Mouse (Mus musculus): ENCODE data around the gene 9430007A20Rik. TPM values are rescaled to one million over a fixed set of nuclear protein-coding genes. Genes with fewer than 3 reads are reported as not detected.

9430007A20Rik gene
- polyA plus RNA-seq, 1 experiment: not detected

DNA sequence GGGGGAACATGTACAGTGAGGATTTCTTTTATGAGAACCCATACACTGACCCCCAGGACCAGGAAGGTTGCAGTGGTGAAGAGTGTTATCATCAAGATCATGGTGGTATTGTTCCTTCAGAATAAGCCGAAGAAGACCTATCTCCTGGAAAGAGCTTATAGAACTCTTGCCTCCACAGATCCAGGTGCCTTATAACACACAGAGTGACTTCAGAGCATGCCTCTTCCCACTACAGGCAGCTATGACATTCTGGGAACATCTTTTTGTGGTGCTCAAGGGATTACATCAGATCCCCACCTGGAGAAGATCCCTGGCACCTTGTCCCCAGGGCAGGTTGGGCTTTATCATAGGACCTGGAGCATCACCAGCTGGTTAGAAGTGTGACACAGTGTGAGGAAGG lies 45.4 kb downstream of the 9430007A20Rik start, which contains the start of gene Gm13124:
TSS of gene Gm13124 (minus strand) at position 101 of the 400 bp plus-strand sequence.
- Histone ChIP-seq H3K27me3 (ENCODE audit: control insufficient read depth, insufficient read depth, low read length) (no peaks in the 10 kb centered on the region), H3K4me3 (ENCODE audit: control insufficient read depth, low read depth, low read length) (no peak within 1 kb of the TSS), H3K4me1 (ENCODE audit: control insufficient read depth, insufficient read depth, low read length) (no peaks in the 10 kb centered on the region), H3K27ac (ENCODE audit: control insufficient read depth, insufficient read depth, low read depth, low read length) (no peak within 1 kb of the TSS), H3K36me3 (ENCODE audit: control insufficient read depth, insufficient read depth, low read length) (no peaks in the 10 kb centered on the region)
- TF ChIP-seq CTCF (IDR thresholded peaks at IDR 0.05; ENCODE audit: control insufficient read depth, insufficient read depth, insufficient replicate concordance, low read depth, low read length) (no peak), POLR2A (IDR thresholded peaks at IDR 0.05; ENCODE audit: control insufficient read depth, low read depth, low read length) (no peak)

DNA sequence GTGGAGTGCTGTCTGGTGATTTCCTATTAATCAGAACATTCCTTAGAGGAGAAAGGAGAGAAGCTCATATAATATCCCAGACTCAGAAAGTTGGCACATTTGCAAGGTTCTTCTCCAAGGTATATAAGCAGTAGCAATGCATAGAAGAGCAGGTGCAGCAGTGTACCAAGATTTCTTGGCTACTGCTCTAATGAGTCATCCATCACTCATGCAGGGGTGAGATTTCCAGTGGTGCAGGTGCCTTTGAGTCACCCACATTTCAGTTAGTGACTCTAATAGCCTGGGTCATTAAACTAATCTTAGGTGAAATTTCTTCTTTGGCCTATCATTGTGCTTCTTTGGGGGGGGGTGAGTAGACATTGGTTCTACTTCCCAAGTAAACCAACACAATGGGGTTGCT lies 48.1 kb downstream of the 9430007A20Rik start:
- Histone ChIP-seq H3K4me1 (ENCODE audit: control insufficient read depth, insufficient read depth, low read length) (no peaks in the 10 kb centered on the region), H3K36me3 (ENCODE audit: control insufficient read depth, insufficient read depth, low read length) (no peaks in the 10 kb centered on the region), H3K27me3 (ENCODE audit: control insufficient read depth, insufficient read depth, low read length) (no peaks in the 10 kb centered on the region), H3K4me3 (ENCODE audit: control insufficient read depth, low read depth, low read length) (no peak overlapping the region), H3K27ac (ENCODE audit: control insufficient read depth, insufficient read depth, low read depth, low read length) (no peak overlapping the region)
- TF ChIP-seq POLR2A (IDR thresholded peaks at IDR 0.05; ENCODE audit: control insufficient read depth, low read depth, low read length) (no peak), CTCF (IDR thresholded peaks at IDR 0.05; ENCODE audit: control insufficient read depth, insufficient read depth, insufficient replicate concordance, low read depth, low read length) (no peak)

Other genes with a start within 250 kb of the 9430007A20Rik start
- gene Pramel5, start 239.3 kb upstream of the 9430007A20Rik start, polyA plus RNA-seq (2012; rRNA removed): not detected in 2 replicates
- not detected in 2 replicates for gene Gm13128, start 189.6 kb upstream of the 9430007A20Rik start, polyA plus RNA-seq (2012; rRNA removed)
- not detected in 2 replicates for gene Gm13119, start 161.9 kb upstream of the 9430007A20Rik start, polyA plus RNA-seq (2012; rRNA removed)
- gene Pramef20, start 141.9 kb upstream of the 9430007A20Rik start, polyA plus RNA-seq (2012; rRNA removed): not detected in 2 replicates
- gene Pramef12, start 111.4 kb upstream of the 9430007A20Rik start, polyA plus RNA-seq (2012; rRNA removed): 2.2 and 2.8 TPM in 2 replicates
- 111 and 131 TPM in 2 replicates for gene 1700012P22Rik, start 81.0 kb upstream of the 9430007A20Rik start, polyA plus RNA-seq (2012; rRNA removed)
- gene Gm9944, start 66.5 kb upstream of the 9430007A20Rik start, polyA plus RNA-seq (2012; rRNA removed): not detected in 2 replicates
- gene Aadacl3, start 56.1 kb upstream of the 9430007A20Rik start, polyA plus RNA-seq (2012; rRNA removed): not detected in 2 replicates
- 0.14 TPM in 1 of 2 replicates, not detected in the other for gene Gm13124, start 45.3 kb downstream of the 9430007A20Rik start, polyA plus RNA-seq (2012; rRNA removed)
- not detected in 2 replicates for gene Aadacl4, start 93.9 kb downstream of the 9430007A20Rik start, polyA plus RNA-seq (2012; rRNA removed)
- not detected in 2 replicates for gene Gm436, start 166.5 kb downstream of the 9430007A20Rik start, polyA plus RNA-seq (2012; rRNA removed)
- gene Gm13178, start 201.6 kb downstream of the 9430007A20Rik start, polyA plus RNA-seq (2012; rRNA removed): 0.19 TPM in 1 of 2 replicates, not detected in the other

Data from testis, adult 2 months (tissue).